Mouse (Mus musculus): ENCODE measurements around the gene Mogat1. TPM values are rescaled to one million over a fixed set of nuclear protein-coding genes. Genes with fewer than 3 reads are reported as not detected.

The Mogat1 gene
- polyA plus RNA-seq, 1 experiment: not detected

GRCm38 (mm10) chr1:78507137-78507536 lies 3.7 kb upstream of the Mogat1 start:
- peaks cover 6% of the 10 kb centered on the region; the same call in 1 of the 2 replicates for H3K4me1 ChIP-seq
- H3K27me3 ChIP-seq (replicated peaks): peaks cover 12% of the 10 kb centered on the region
- TF ChIP-seq FLI1 (IDR thresholded peaks at IDR 0.05; ENCODE audit: low read length) (no peak), GATA1 (IDR thresholded peaks at IDR 0.05; ENCODE audit: borderline replicate concordance, low read length) (no peak)
- peaks cover 21% of the 10 kb centered on the region for H3K9me3 ChIP-seq
- no peaks in the 10 kb centered on the region for H3K36me3 ChIP-seq (replicated peaks; ENCODE audit: low read length)
- no peak overlapping the region for H3K4me3 ChIP-seq (replicated peaks)

- Histone ChIP-seq H3K4me3 (replicated peaks) (peak within 1 kb of the TSS; percentile 59), H3K27me3 (replicated peaks) (peaks cover 23% of the 10 kb centered on the region), H3K36me3 (replicated peaks; ENCODE audit: low read length) (no peaks in the 10 kb centered on the region), H3K9me3 (peaks cover 16% of the 10 kb centered on the region), H3K4me1 (peaks cover 6% of the 10 kb centered on the region; the same call in 1 of the 2 replicates)
- TF ChIP-seq FLI1 (IDR thresholded peaks at IDR 0.05; ENCODE audit: low read length) (no peak), GATA1 (IDR thresholded peaks at IDR 0.05; ENCODE audit: borderline replicate concordance, low read length) (no peak)
Observed at GRCm38 (mm10) chr1:78511621-78512160, 900 bp downstream of the Mogat1 start, which contains the start of gene BC035947. Gene BC035947 (minus strand): TSS chr1:78512158.

- Histone ChIP-seq H3K4me1 (peaks cover 6% of the 10 kb centered on the region; the same call in 1 of the 2 replicates), H3K27me3 (replicated peaks) (peaks cover 23% of the 10 kb centered on the region), H3K4me3 (replicated peaks) (no peak overlapping the region), H3K9me3 (peaks cover 23% of the 10 kb centered on the region), H3K36me3 (replicated peaks; ENCODE audit: low read length) (no peaks in the 10 kb centered on the region)
- TF ChIP-seq FLI1 (IDR thresholded peaks at IDR 0.05; ENCODE audit: low read length): no peak
Observed at GRCm38 (mm10) chr1:78512756-78513155, 2.0 kb downstream of the Mogat1 start.

- no peak overlapping the region for H3K4me3 ChIP-seq (replicated peaks)
- H3K4me1 ChIP-seq: peaks cover 3% of the 10 kb centered on the region; the same call in 1 of the 2 replicates
- TF ChIP-seq FLI1 (IDR thresholded peaks at IDR 0.05; ENCODE audit: low read length) (no peak), GATA1 (IDR thresholded peaks at IDR 0.05; ENCODE audit: borderline replicate concordance, low read length) (no peak)
- no peaks in the 10 kb centered on the region for H3K36me3 ChIP-seq (replicated peaks; ENCODE audit: low read length)
- peaks cover 38% of the 10 kb centered on the region for H3K9me3 ChIP-seq
- peaks cover 6% of the 10 kb centered on the region for H3K27me3 ChIP-seq (replicated peaks)
Observed at GRCm38 (mm10) chr1:78518907-78519306, 8.1 kb downstream of the Mogat1 start.

GRCm38 (mm10) chr1:78525189-78525886 lies 14.5 kb downstream of the Mogat1 start:
- Histone ChIP-seq H3K9me3 (peaks cover 15% of the 10 kb centered on the region), H3K27me3 (replicated peaks) (peaks cover 8% of the 10 kb centered on the region), H3K4me1 (peaks cover 3% of the 10 kb centered on the region; the same call in 1 of the 2 replicates), H3K36me3 (replicated peaks; ENCODE audit: low read length) (no peaks in the 10 kb centered on the region), H3K4me3 (replicated peaks) (peak overlapping the region; percentile 38)
- TF ChIP-seq FLI1 (IDR thresholded peaks at IDR 0.05; ENCODE audit: low read length) (no peak), GATA1 (IDR thresholded peaks at IDR 0.05; ENCODE audit: borderline replicate concordance, low read length) (no peak)

GRCm38 (mm10) chr1:78528356-78528755 lies 17.6 kb downstream of the Mogat1 start:
- no peaks in the 10 kb centered on the region for H3K36me3 ChIP-seq (replicated peaks; ENCODE audit: low read length)
- TF ChIP-seq GATA1 (IDR thresholded peaks at IDR 0.05; ENCODE audit: borderline replicate concordance, low read length) (no peak), FLI1 (IDR thresholded peaks at IDR 0.05; ENCODE audit: low read length) (no peak)
- H3K9me3 ChIP-seq: no peaks in the 10 kb centered on the region
- no peak overlapping the region for H3K4me3 ChIP-seq (replicated peaks)
- peaks cover 13% of the 10 kb centered on the region for H3K4me1 ChIP-seq
- H3K27me3 ChIP-seq (replicated peaks): peaks cover 6% of the 10 kb centered on the region

GRCm38 (mm10) chr1:78529011-78529410 lies 18.2 kb downstream of the Mogat1 start:
- Histone ChIP-seq H3K9me3 (peaks cover 4% of the 10 kb centered on the region), H3K27me3 (replicated peaks) (peaks cover 6% of the 10 kb centered on the region), H3K4me3 (replicated peaks) (no peak overlapping the region), H3K4me1 (peaks cover 9% of the 10 kb centered on the region), H3K36me3 (replicated peaks; ENCODE audit: low read length) (no peaks in the 10 kb centered on the region)
- TF ChIP-seq GATA1 (IDR thresholded peaks at IDR 0.05; ENCODE audit: borderline replicate concordance, low read length) (no peak), FLI1 (IDR thresholded peaks at IDR 0.05; ENCODE audit: low read length) (no peak)

- Histone ChIP-seq H3K9me3 (peaks cover 11% of the 10 kb centered on the region), H3K4me3 (replicated peaks) (no peak overlapping the region), H3K4me1 (peaks cover 9% of the 10 kb centered on the region), H3K36me3 (replicated peaks; ENCODE audit: low read length) (no peaks in the 10 kb centered on the region), H3K27me3 (replicated peaks) (peaks cover 6% of the 10 kb centered on the region)
- no peak for TF ChIP-seq GATA1 (IDR thresholded peaks at IDR 0.05; ENCODE audit: borderline replicate concordance, low read length)
Observed at GRCm38 (mm10) chr1:78530500-78531215, 19.9 kb downstream of the Mogat1 start.

GRCm38 (mm10) chr1:78532184-78532800 lies 21.5 kb downstream of the Mogat1 start:
- no peaks in the 10 kb centered on the region for H3K36me3 ChIP-seq (replicated peaks; ENCODE audit: low read length)
- H3K4me3 ChIP-seq (replicated peaks): no peak overlapping the region
- H3K9me3 ChIP-seq: peaks cover 11% of the 10 kb centered on the region
- TF ChIP-seq GATA1 (IDR thresholded peaks at IDR 0.05; ENCODE audit: borderline replicate concordance, low read length): no peak
- no peak for TF ChIP-seq FLI1 (IDR thresholded peaks at IDR 0.05; ENCODE audit: low read length)
- H3K4me1 ChIP-seq: peaks cover 16% of the 10 kb centered on the region
- H3K27me3 ChIP-seq (replicated peaks): peaks cover 6% of the 10 kb centered on the region

All from megakaryocyte, embryonic 14.5 days (primary cell).